Mouse (Mus musculus) kidney, postnatal 10 days (tissue): ENCODE measurements at regions not wholly inside any gene's neighbourhood (a gene's known extent, or its start where the extent isn't known, plus 50 kb on each side); places are given as distances from the start of the nearest gene placed in this dataset.
A peak's percentile ranks its signal among the peaks of the same experiment; 100 is the strongest.

ENCODE experiments used
- DNase-seq: peaks from one replicate; pipeline ENCODE4 v3.0.0; 2021; ENCODE audit warnings: mixed read lengths

GRCm38 (mm10) chr3:12262342-12262741 lies 1926.9 kb upstream of the Gm38303 start:
- no peak for DNase-seq

GRCm38 (mm10) chr3:12257650-12258049 lies 1922.2 kb upstream of the Gm38303 start:
- DNase-seq: no peak

- DNase-seq: no peak
Observed at GRCm38 (mm10) chr3:12246145-12246544, 1910.7 kb upstream of the Gm38303 start.

GRCm38 (mm10) chr3:12241026-12241425 lies 1905.5 kb upstream of the Gm38303 start:
- no peak for DNase-seq

GRCm38 (mm10) chr3:12227741-12228480 lies 1892.4 kb upstream of the Gm38303 start:
- no peak for DNase-seq

- no peak for DNase-seq
Observed at GRCm38 (mm10) chr3:12226816-12227215, 1891.3 kb upstream of the Gm38303 start.

GRCm38 (mm10) chr3:12224851-12225250 lies 1889.4 kb upstream of the Gm38303 start:
- DNase-seq: no peak

GRCm38 (mm10) chr3:12216035-12216434 lies 1880.6 kb upstream of the Gm38303 start:
- no peak for DNase-seq

GRCm38 (mm10) chr3:12214821-12215220 lies 1879.3 kb upstream of the Gm38303 start:
- DNase-seq: no peak

GRCm38 (mm10) chr3:12173371-12173770 lies 1837.9 kb upstream of the Gm38303 start:
- no peak for DNase-seq

- DNase-seq: peak; percentile 10
Observed at GRCm38 (mm10) chr3:12151329-12151728, 1815.8 kb upstream of the Gm38303 start.
